Mouse (Mus musculus): Measurements from ENCODE around the gene Slc22a17. TPM values are rescaled to one million over a fixed set of nuclear protein-coding genes. Genes with fewer than 3 reads are reported as not detected.

Slc22a17 gene
- polyA plus RNA-seq, 1 experiment from 2014 or later: 25.3 TPM

GRCm38 (mm10) chr14:54863501-54864312 is 49.2 kb downstream of the Slc22a17 start:
- POLR2A ChIA-PET: interaction anchor here (0.6 to 1.0 kb wide), 3 partner anchors 13 to 809 kb away, joined by 3 to 4 read pairs (median 3); no protein-coding TSS in a partner anchor
- ATAC-seq: peak; percentile 99
- in situ Hi-C loops (cut with MboI; ENCODE audit: low pct_unique_long_range_greater_than_20kb): no loop called here
- no peak for DNase-seq (ENCODE audit: low read depth, low spot score)
- no peak for TF ChIP-seq CTCF (IDR thresholded peaks at IDR 0.05)
- CTCF ChIA-PET: interaction anchor here (1.4 kb wide), 1 partner anchor 16 kb away, joined by 4 read pairs; no protein-coding TSS in a partner anchor
- no peaks in the 10 kb centered on the region for H3K27me3 ChIP-seq

GRCm38 (mm10) chr14:54860511-54860910 is 52.4 kb downstream of the Slc22a17 start:
- in situ Hi-C loops (cut with MboI; ENCODE audit: low pct_unique_long_range_greater_than_20kb): no loop called here
- DNase-seq (ENCODE audit: low read depth, low spot score) (no peak), ATAC-seq (no peak)
- CTCF ChIA-PET: interaction anchor here (1.0 to 1.6 kb wide), 6 partner anchors 13 to 160 kb away, joined by 3 to 6 read pairs (median 4); partner anchors contain the start of gene Ngdn
- H3K27me3 ChIP-seq: no peaks in the 10 kb centered on the region
- POLR2A ChIA-PET: no interaction called here
- peak; percentile 72 for TF ChIP-seq CTCF (IDR thresholded peaks at IDR 0.05)

- CTCF ChIA-PET: interaction anchor here (1.0 kb wide), 1 partner anchor 143 kb away, joined by 3 read pairs; no protein-coding TSS in a partner anchor
- DNase-seq (ENCODE audit: low read depth, low spot score) (no peak), ATAC-seq (no peak)
- no peak for TF ChIP-seq CTCF (IDR thresholded peaks at IDR 0.05)
- in situ Hi-C loops (cut with MboI; ENCODE audit: low pct_unique_long_range_greater_than_20kb): no loop called here
- no peaks in the 10 kb centered on the region for H3K27me3 ChIP-seq
- POLR2A ChIA-PET: no interaction called here
Observed at GRCm38 (mm10) chr14:54857891-54858290, 55.0 kb downstream of the Slc22a17 start.

- in situ Hi-C loops (cut with MboI; ENCODE audit: low pct_unique_long_range_greater_than_20kb): no loop called here
- no peak for DNase-seq (ENCODE audit: low read depth, low spot score)
- H3K27me3 ChIP-seq: no peaks in the 10 kb centered on the region
- TF ChIP-seq CTCF (IDR thresholded peaks at IDR 0.05): no peak
- ChIA-PET CTCF (no interaction called here), POLR2A (no interaction called here)
- no peak for ATAC-seq
Observed at GRCm38 (mm10) chr14:54856703-54857102, 56.2 kb downstream of the Slc22a17 start.

Other genes starting within 250 kb of the Slc22a17 start
- gene 1700123O20Rik, start 226.9 kb downstream of the Slc22a17 start, polyA plus RNA-seq (2021): 69.8 TPM
- 215 TPM for gene Acin1, start 226.2 kb downstream of the Slc22a17 start, polyA plus RNA-seq (2021)
- gene Gm29776, start 214.3 kb downstream of the Slc22a17 start, polyA plus RNA-seq (2021): 0.03 TPM
- not detected for gene Cebpe, start 201.0 kb downstream of the Slc22a17 start, polyA plus RNA-seq (2021)
- gene Slc7a8, start 131.2 kb downstream of the Slc22a17 start, polyA plus RNA-seq (2021): 0.04 TPM
- not detected for gene Rnf212b, start 99.0 kb downstream of the Slc22a17 start, polyA plus RNA-seq (2021)
- 14.5 TPM for gene Homez, start 42.2 kb downstream of the Slc22a17 start, polyA plus RNA-seq (2021)
- gene Ppp1r3e, start 35.6 kb downstream of the Slc22a17 start, polyA plus RNA-seq (2021): 4.4 TPM
- 37.7 TPM for gene Bcl2l2, start 29.8 kb downstream of the Slc22a17 start, polyA plus RNA-seq (2021)
- 1.2 TPM for gene Gm20521, start 29.7 kb downstream of the Slc22a17 start, polyA plus RNA-seq (2021)
- gene Pabpn1, start 20.6 kb downstream of the Slc22a17 start, polyA plus RNA-seq (2021): 194 TPM
- not detected for gene Efs, start 13.0 kb upstream of the Slc22a17 start, polyA plus RNA-seq (2021)
- not detected for gene Il25, start 19.6 kb upstream of the Slc22a17 start, polyA plus RNA-seq (2021)
- gene Cmtm5, start 23.1 kb upstream of the Slc22a17 start, polyA plus RNA-seq (2021): not detected
- gene Myh6, start 53.8 kb upstream of the Slc22a17 start, polyA plus RNA-seq (2021): 0.18 TPM
- gene Gm17428, start 63.8 kb upstream of the Slc22a17 start, polyA plus RNA-seq (2021): not detected
- gene Myh7, start 81.5 kb upstream of the Slc22a17 start, polyA plus RNA-seq (2021): 0.23 TPM
- 43.7 TPM for gene Ngdn, start 102.3 kb upstream of the Slc22a17 start, polyA plus RNA-seq (2021)
- 6.1 TPM for gene Zfhx2, start 179.2 kb upstream of the Slc22a17 start, polyA plus RNA-seq (2021)
- 31.8 TPM for gene Thtpa, start 181.7 kb upstream of the Slc22a17 start, polyA plus RNA-seq (2021)
- gene Ap1g2, start 193.5 kb upstream of the Slc22a17 start, polyA plus RNA-seq (2021): 25.9 TPM
- 0.92 TPM for gene Jph4, start 203.8 kb upstream of the Slc22a17 start, polyA plus RNA-seq (2021)

All from Patski (cell line).